Mouse (Mus musculus): ENCODE measurements around the gene Parp14. TPM values are rescaled to one million over a fixed set of nuclear protein-coding genes. Genes with fewer than 3 reads are reported as not detected.
"Not testable (repeated sequence)": the region's sequence is repeated elsewhere in the genome, so short reads cannot be mapped to it uniquely, and the experiment has no call there.

The Parp14 gene
- polyA plus RNA-seq, 1 experiment from 2014 or later = 0.26 TPM

DNA sequence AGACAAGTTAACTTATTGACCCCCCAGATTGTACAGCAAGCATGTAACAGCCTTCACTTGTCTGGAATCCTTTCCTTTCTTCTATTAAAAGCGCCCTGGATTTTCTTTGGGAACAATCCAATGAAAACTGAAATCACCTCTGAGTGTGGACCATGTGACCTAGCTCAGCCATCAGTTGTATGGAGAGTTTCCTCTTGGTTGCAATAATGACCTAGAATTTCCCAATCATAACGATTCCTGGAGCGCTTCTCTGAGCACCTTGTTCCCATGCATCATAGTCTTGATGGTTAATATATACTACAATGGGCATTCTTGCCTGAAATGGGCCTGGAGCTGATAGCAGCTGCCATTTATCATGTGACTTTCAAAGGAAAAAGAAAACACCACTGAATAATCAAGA is 29.2 kb upstream of the Parp14 start:
- H3K4me1 ChIP-seq = no peaks in the 10 kb centered on the region
- H3K9me3 ChIP-seq = no peaks in the 10 kb centered on the region
- no peaks in the 10 kb centered on the region for H3K36me3 ChIP-seq (replicated peaks)
- 88% methylated on average over 3 of the region's 3 CpGs for WGBS
- H3K27ac ChIP-seq (replicated peaks) = no peak overlapping the region
- no peaks in the 10 kb centered on the region for H3K27me3 ChIP-seq (replicated peaks; ENCODE audit: low read depth, poor library complexity, severe bottlenecking)
- DNase-seq (ENCODE audit: low spot score) = no peak
- H3K4me3 ChIP-seq = no peak overlapping the region

DNA sequence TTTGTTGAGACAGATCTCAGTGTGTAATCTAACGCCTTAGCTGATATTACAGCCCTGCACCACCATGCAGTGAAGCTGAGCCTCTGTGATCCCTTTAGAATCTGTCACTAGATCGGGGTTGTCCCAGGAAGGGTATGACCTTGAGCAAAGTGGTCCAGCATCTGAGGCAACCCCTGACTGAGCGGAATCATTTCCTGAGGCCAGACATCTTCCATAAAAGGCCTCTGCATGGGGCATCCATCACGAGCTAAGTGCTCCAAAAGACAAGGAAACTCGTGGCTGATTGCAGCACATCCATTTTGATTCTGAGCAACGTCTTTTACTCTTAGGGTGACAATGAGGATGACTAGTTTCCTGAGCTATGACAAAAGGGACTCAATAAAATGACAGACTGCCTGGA is 23.7 kb upstream of the Parp14 start:
- 74% methylated on average over 6 of the region's 6 CpGs for WGBS
- H3K9me3 ChIP-seq = no peaks in the 10 kb centered on the region
- no peaks in the 10 kb centered on the region for H3K36me3 ChIP-seq (replicated peaks)
- no peaks in the 10 kb centered on the region for H3K4me1 ChIP-seq
- no peak overlapping the region for H3K27ac ChIP-seq (replicated peaks)
- H3K27me3 ChIP-seq (replicated peaks; ENCODE audit: low read depth, poor library complexity, severe bottlenecking) = no peaks in the 10 kb centered on the region
- H3K4me3 ChIP-seq = no peak overlapping the region
- DNase-seq (ENCODE audit: low spot score) = no peak

DNA sequence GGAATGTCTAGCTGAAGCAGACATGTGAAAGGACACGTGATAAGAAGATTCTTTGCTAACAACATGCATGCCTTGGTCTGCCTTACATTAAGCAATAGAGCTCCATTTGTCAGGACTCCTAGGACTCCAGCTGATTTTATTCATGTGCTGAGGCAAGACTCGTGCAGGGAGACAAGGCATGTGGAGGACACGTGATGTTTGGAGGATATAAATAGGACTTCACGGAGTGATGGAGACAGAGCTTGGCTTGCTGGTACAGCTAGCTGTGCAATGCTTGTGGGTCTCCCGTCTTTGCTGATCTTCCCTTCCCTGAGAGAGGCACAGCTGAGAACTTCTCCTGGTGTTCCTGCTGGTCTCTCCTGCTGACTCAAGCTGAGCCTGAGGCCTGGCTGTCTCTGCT is 20.3 kb upstream of the Parp14 start:
- H3K9me3 ChIP-seq; H3K27me3 ChIP-seq (replicated peaks; ENCODE audit: low read depth, poor library complexity, severe bottlenecking); H3K4me3 ChIP-seq; H3K36me3 ChIP-seq (replicated peaks); DNase-seq (ENCODE audit: low spot score); H3K4me1 ChIP-seq; H3K27ac ChIP-seq (replicated peaks): not testable (repeated sequence)
- WGBS = 86% methylated on average over 5 of the region's 5 CpGs

DNA sequence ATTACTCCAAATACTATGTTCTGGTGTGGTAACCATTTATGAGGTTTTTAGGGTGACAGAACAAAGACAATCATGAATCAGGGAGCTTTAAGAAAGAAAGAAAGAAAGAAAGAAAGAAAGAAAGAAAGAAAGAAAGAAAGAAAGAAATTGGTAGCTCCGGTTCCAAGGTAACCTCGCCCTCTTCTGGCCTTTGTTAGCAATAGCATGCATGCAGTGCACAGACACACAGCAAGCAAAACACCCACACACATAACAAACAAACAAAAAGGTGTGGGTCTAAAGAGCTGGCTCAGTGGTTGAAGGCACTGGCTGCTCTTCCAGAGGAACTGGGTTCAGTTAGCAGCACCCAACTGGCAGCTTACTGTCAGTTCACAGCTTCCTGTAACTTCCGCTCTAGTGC is 19.3 kb upstream of the Parp14 start:
- no peaks in the 10 kb centered on the region for H3K27me3 ChIP-seq (replicated peaks; ENCODE audit: low read depth, poor library complexity, severe bottlenecking)
- no peak overlapping the region for H3K27ac ChIP-seq (replicated peaks)
- WGBS = 76% methylated on average over 3 of the region's 3 CpGs
- DNase-seq (ENCODE audit: low spot score) = no peak
- no peak overlapping the region for H3K4me3 ChIP-seq
- no peaks in the 10 kb centered on the region for H3K36me3 ChIP-seq (replicated peaks)
- no peaks in the 10 kb centered on the region for H3K4me1 ChIP-seq
- H3K9me3 ChIP-seq = no peaks in the 10 kb centered on the region

DNA sequence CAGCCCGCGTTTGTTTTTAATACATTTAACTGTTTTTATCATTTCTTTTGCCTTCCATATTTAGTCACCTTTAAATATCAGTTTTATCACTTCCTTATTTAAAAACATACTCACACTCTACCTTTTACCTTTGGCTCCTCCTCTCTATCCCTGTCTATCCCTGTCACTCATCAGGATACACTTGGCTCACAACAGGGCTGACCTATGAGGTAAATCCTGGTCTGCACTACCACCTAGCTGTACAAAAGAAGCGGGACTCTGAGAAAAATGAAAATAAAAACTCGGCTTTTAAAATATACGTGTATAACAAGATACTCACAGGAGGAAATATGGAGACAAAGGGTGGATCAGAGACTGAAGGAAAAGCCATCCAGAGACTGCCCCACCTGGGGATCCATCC is 17.6 kb upstream of the Parp14 start:
- Histone ChIP-seq H3K4me3 (no peak overlapping the region), H3K27ac (replicated peaks) (no peak overlapping the region), H3K4me1 (no peaks in the 10 kb centered on the region), H3K9me3 (no peaks in the 10 kb centered on the region), H3K36me3 (replicated peaks) (no peaks in the 10 kb centered on the region), H3K27me3 (replicated peaks; ENCODE audit: low read depth, poor library complexity, severe bottlenecking) (no peaks in the 10 kb centered on the region)
- DNase-seq (ENCODE audit: low spot score) = no peak
- WGBS = 91% methylated on average over 5 of the region's 5 CpGs

DNA sequence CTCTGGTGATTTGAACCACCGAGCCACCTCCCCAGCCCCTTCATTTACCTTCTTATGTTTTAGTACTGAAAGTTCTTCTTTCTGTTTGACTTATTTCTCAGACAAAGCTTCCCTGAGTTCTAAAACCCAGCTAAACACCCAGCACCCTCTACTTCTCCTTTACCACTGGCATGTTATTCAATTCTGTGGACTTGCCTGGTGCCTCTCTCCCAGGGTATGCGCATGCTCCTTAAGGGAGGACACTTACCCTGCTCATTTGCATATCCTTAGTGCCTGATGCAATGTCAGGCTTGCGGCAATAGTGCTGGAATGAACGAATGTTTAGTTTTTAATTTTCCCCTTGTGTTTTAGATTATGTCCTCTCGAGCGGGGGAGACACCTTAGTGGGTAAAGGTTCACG is 16.8 kb upstream of the Parp14 start:
- Histone ChIP-seq H3K27ac (replicated peaks) (no peak overlapping the region), H3K4me1 (no peaks in the 10 kb centered on the region), H3K9me3 (no peaks in the 10 kb centered on the region), H3K36me3 (replicated peaks) (no peaks in the 10 kb centered on the region), H3K4me3 (no peak overlapping the region), H3K27me3 (replicated peaks; ENCODE audit: low read depth, poor library complexity, severe bottlenecking) (no peaks in the 10 kb centered on the region)
- DNase-seq (ENCODE audit: low spot score) = no peak
- 79% methylated on average over 7 of the region's 7 CpGs for WGBS

DNA sequence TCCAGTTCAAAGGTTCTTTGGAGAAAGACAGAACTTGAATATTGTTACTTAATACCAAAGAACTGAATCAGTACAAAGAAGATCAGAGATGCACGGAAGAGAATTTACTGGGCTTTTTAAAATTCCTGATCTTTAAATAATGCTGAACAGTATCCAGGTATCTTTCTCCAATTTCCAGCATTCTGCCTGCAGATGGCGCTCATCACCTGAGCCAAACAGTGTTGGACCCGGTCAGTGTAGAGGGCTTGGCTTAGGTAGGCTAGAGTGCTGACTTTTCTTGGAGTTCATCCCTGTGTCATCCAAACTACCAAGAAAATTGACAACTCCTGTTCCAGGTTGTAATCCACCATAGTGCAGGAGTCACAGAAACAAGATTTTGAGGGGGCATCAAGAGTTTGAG is 3.1 kb upstream of the Parp14 start:
- DNase-seq (ENCODE audit: low spot score) = peak; percentile 29
- no peaks in the 10 kb centered on the region for H3K9me3 ChIP-seq
- H3K27me3 ChIP-seq (replicated peaks; ENCODE audit: low read depth, poor library complexity, severe bottlenecking) = peaks cover 39% of the 10 kb centered on the region
- H3K27ac ChIP-seq (replicated peaks) = no peak overlapping the region
- H3K36me3 ChIP-seq (replicated peaks) = no peaks in the 10 kb centered on the region
- no peak overlapping the region for H3K4me3 ChIP-seq
- peaks cover 19% of the 10 kb centered on the region for H3K4me1 ChIP-seq
- 32% methylated on average over 3 of the region's 3 CpGs for WGBS

DNA sequence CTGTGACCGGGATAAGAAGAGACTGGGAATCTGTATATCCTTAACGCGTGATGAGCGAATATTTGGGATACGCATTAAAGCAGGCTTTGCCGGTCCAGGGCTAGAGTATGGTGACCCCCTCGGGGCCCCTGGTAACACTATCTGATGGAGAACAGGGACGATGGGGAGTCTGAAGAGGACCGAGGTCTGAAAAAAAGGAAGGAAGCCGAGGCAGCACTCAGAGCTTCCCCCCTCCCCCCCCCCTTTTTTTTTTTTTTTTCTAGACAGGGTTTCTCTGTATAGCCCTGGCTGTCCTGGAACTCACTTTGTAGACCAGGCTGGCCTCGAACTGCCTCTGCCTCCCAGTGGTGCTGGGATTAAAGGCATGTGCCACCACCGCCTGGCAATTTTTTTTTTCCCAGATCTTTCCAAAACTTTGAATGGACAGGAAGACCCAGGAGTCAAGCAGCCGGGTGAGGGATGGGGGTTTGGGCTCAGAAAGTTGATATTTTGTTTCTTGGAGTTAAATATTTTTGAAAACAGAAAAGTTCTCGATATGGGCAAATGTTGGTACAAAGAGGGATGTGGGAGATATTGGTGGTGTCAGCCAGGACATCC is 1.2 kb upstream of the Parp14 start:
- peaks cover 19% of the 10 kb centered on the region for H3K4me1 ChIP-seq
- no peaks in the 10 kb centered on the region for H3K36me3 ChIP-seq (replicated peaks)
- no peak overlapping the region for H3K27ac ChIP-seq (replicated peaks)
- peak overlapping the region; percentile 69 for H3K4me3 ChIP-seq
- no peaks in the 10 kb centered on the region for H3K9me3 ChIP-seq
- no peak for DNase-seq (ENCODE audit: low spot score)
- peaks cover 45% of the 10 kb centered on the region for H3K27me3 ChIP-seq (replicated peaks; ENCODE audit: low read depth, poor library complexity, severe bottlenecking)
- WGBS = 34% methylated on average over 14 of the region's 14 CpGs

DNA sequence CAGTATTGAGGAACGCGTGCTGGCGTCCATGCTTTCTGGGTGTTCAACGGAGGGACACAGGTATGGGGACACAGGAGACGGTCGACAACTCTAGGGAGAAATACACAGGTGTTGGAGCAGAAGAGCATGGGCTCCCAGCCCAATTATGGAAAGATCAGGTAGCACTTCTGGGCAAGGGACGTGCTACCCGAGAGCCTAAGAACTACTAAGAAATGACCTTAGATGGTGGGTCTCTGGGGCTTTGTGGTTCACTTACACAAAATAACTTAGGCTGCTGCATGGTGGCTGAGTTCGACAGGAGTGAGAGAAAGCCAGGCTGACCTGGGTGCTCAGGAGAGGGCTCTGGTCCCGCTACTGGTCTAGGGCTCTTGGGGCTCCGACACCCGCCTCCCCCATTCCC is 554 bp upstream of the Parp14 start:
- H3K27ac ChIP-seq (replicated peaks) = no peak overlapping the region
- peak overlapping the region; percentile 69 for H3K4me3 ChIP-seq
- H3K9me3 ChIP-seq = no peaks in the 10 kb centered on the region
- peaks cover 46% of the 10 kb centered on the region for H3K27me3 ChIP-seq (replicated peaks; ENCODE audit: low read depth, poor library complexity, severe bottlenecking)
- peaks cover 19% of the 10 kb centered on the region for H3K4me1 ChIP-seq
- peak; percentile 21 for DNase-seq (ENCODE audit: low spot score)
- H3K36me3 ChIP-seq (replicated peaks) = no peaks in the 10 kb centered on the region
- WGBS = 22% methylated on average over 12 of the region's 12 CpGs

DNA sequence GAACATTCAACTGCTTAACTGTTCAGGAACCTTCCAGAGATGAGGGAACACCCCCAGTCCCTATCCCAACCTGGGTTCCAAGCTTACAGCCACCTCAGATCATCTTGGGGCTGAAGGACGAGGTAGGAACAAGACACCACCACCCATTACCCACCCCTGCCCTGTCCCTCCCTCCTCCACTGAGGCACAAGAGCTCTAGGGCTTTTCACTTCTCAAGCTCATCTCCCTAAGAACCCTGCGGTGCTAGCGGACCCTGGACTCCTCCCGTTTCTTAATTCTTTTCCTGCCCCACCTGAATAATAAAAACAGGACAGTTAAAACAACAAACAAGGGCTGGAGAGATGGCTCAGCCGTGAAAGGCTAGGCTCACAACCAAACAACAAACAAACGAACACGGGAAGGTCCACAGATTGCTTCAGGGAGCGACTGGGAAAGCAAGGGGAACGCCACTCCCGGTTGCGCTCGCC is 730 bp downstream of the Parp14 start:
- peak overlapping the region; percentile 70 for H3K27ac ChIP-seq (replicated peaks)
- no peaks in the 10 kb centered on the region for H3K9me3 ChIP-seq
- no peaks in the 10 kb centered on the region for H3K36me3 ChIP-seq (replicated peaks)
- H3K27me3 ChIP-seq (replicated peaks; ENCODE audit: low read depth, poor library complexity, severe bottlenecking) = peaks cover 48% of the 10 kb centered on the region
- DNase-seq (ENCODE audit: low spot score) = peak; percentile 11
- under 1% methylated on average over 12 of the region's 12 CpGs for WGBS
- H3K4me1 ChIP-seq = peaks cover 19% of the 10 kb centered on the region
- H3K4me3 ChIP-seq = peak overlapping the region; percentile 69

DNA sequence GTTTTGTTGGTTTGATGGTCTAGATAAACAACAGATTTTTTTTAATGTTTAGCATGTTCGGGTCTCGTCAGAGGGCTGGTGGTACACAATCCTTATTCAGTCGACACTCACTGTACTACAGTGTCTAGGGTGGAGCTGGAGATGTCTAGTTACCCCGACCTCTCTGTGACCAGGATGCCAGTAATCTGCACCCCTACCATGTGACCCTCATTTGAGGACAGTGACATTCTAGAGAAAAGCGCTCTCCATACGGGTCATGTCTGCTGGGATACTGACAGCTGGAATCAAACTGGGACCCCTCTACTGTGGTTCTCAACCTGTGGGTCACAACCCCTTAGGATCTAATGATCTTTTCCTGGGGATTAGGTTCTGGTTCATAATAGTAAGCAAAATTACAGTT is 1.7 kb downstream of the Parp14 start:
- no peak overlapping the region for H3K4me3 ChIP-seq
- H3K9me3 ChIP-seq = no peaks in the 10 kb centered on the region
- no peak overlapping the region for H3K27ac ChIP-seq (replicated peaks)
- no peak for DNase-seq (ENCODE audit: low spot score)
- H3K27me3 ChIP-seq (replicated peaks; ENCODE audit: low read depth, poor library complexity, severe bottlenecking) = peaks cover 50% of the 10 kb centered on the region
- H3K4me1 ChIP-seq = peaks cover 19% of the 10 kb centered on the region
- no peaks in the 10 kb centered on the region for H3K36me3 ChIP-seq (replicated peaks)
- WGBS = 68% methylated on average over 6 of the region's 6 CpGs

DNA sequence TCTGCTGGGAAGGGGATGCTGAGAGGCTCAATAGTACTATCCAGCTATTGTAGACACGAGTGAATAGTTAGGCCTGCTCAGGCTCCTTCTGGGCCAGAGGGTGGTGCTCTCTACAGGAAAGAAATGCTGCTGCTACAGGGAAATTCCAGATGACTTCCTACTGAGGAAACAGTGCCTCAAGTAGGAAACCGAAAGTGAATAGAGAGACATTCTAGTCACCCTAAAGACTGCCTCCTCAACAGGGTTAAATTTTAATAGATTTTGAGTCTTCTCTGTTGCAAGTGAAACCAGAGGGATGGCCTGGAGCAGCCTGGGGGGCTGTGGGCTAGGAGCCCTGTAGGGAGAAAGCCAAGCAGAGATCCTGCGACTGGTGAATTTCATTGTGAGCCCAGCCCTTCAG is 2.2 kb downstream of the Parp14 start:
- Histone ChIP-seq H3K27ac (replicated peaks) (no peak overlapping the region), H3K4me3 (no peak overlapping the region), H3K36me3 (replicated peaks) (no peaks in the 10 kb centered on the region), H3K27me3 (replicated peaks; ENCODE audit: low read depth, poor library complexity, severe bottlenecking) (peaks cover 55% of the 10 kb centered on the region), H3K9me3 (no peaks in the 10 kb centered on the region), H3K4me1 (peaks cover 19% of the 10 kb centered on the region)
- no peak for DNase-seq (ENCODE audit: low spot score)
- WGBS = 30% methylated on average over 3 of the region's 3 CpGs

DNA sequence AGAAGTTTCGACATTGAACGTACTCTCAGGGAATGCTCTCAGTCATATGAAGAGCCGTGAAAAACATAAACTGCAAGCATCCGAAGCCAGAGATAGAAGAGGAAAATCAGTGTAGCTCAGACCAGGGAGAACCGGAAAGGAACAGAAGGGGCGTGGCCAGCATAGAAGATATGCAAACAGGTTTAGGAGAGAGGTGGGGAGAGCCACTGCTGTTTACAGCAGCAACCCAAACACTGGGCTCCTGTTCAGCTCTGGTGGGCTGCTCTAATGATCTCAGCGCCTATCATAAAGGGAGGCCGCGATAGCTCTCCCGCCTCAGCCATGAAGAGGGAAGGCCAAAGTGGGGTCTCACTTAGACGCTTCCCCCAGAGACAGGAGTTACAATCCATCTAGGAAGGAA is 3.6 kb downstream of the Parp14 start:
- Histone ChIP-seq H3K4me1 (peaks cover 19% of the 10 kb centered on the region), H3K36me3 (replicated peaks) (no peaks in the 10 kb centered on the region), H3K9me3 (no peaks in the 10 kb centered on the region), H3K27ac (replicated peaks) (no peak overlapping the region), H3K27me3 (replicated peaks; ENCODE audit: low read depth, poor library complexity, severe bottlenecking) (peaks cover 50% of the 10 kb centered on the region), H3K4me3 (no peak overlapping the region)
- DNase-seq (ENCODE audit: low spot score) = no peak
- 80% methylated on average over 11 of the region's 11 CpGs for WGBS

DNA sequence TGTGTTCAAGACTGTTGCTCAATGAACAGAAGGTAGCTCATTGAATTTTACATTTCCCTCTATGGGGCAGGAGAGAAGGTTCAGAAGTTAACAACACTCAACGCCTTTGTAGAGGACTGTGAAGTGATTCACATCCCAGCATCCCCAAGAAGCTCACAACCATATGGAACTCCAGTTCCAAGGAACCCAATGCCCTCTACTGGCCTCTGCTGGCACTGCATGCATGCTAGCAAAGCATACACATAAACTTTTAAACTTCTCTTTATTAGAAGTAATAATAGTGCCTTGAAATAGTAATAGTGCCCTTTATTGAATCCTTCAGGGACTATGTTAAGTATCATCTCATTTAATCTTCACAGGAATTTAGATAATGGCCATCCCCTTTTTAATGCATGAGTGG is 9.3 kb downstream of the Parp14 start:
- Histone ChIP-seq H3K27me3 (replicated peaks; ENCODE audit: low read depth, poor library complexity, severe bottlenecking) (peaks cover 10% of the 10 kb centered on the region; the same call in 1 of the 2 replicates), H3K4me1 (no peaks in the 10 kb centered on the region), H3K4me3 (no peak overlapping the region), H3K27ac (replicated peaks) (no peak overlapping the region), H3K9me3 (no peaks in the 10 kb centered on the region), H3K36me3 (replicated peaks) (no peaks in the 10 kb centered on the region)
- no peak for DNase-seq (ENCODE audit: low spot score)
- WGBS = 90% methylated on average over 1 of the region's 1 CpGs
